Mouse (Mus musculus) limb, embryonic 15.5 days (tissue): ENCODE measurements around the gene Itgb8. TPM values are rescaled to one million over a fixed set of nuclear protein-coding genes. Genes with fewer than 3 reads are reported as not detected.

Experiments used
- polyA plus RNA-seq: library from polyadenylated mRNA; unstranded; fragments of >200 nt; fragmentation: Nextera tagmentation; extraction: Ambion mirVana; gene quantifications from 2 replicates; pipeline ENCODE4 v1.2.1, GENCODE M21; 2015

Gene Itgb8
- polyA plus RNA-seq, 1 experiment from 2014 or later = 3.5 TPM

Other genes with a start within 250 kb of the Itgb8 start
- 3.9 and 5.2 TPM in 2 replicates for gene Macc1, start 75.5 kb upstream of the Itgb8 start, polyA plus RNA-seq